Mouse (Mus musculus) common myeloid progenitor, adult 5-6 weeks (primary cell): ENCODE results near the gene Birc2. TPM values are rescaled to one million over a fixed set of nuclear protein-coding genes. Genes with fewer than 3 reads are reported as not detected.
A peak's percentile ranks its signal among the peaks of the same experiment; 100 is the strongest.

Source experiments
- ATAC-seq: replicated peaks from 2 replicates; pipeline ENCODE4 v1.8.0; 2016; ENCODE audit warnings: low read depth, mild to moderate bottlenecking, moderate TSS enrichment, inconsistent platforms; ENCODE audit not compliant: poor library complexity, severe bottlenecking
- total RNA-seq: library from RNA; stranded (forward); fragments of 200-1000, 187-1606 nt; gene quantifications from 2 replicates; pipeline ENCODE4 v1.2.3, GENCODE M21; 2017

Gene Birc2
- total RNA-seq, 1 experiment from 2014 or later: 67.1 TPM

DNA sequence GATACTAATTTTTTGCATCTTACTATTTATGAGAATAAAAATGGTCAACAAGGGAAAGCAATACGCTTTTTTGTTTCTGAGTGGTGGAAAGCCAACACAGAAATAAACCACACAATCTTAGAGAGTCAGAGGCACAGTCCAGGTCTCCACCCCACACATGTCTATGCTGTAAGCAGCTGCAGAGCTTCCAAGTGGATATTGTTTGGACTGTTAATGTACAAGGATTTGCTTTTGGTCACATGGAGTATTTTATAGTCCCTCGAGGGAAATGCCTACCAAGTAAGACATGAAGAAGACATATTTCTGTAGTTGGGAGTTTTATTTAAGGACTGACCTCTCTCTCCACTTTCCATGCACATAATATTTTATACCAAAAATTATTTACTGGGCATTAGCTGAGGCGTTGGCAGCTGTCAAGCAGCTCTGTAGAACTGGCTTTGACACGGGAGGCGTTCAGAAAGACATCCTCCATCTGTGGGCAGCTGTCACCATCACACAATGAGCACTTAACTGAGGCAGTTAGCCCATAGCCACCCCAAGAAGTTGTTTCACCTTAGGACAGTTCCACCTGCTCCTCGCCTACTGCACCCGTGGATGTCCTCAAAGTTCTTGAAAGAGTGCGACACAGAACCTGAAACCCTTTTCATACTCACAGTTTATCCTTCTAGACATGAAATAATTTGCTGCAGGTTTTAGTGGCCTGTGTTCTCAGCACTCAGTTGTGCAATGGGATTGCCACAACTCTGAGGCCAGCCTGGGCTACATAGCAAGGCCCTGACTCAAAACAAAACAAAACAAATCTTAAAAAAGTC lies 46.9 kb downstream of the Birc2 start:
- no peak for ATAC-seq

DNA sequence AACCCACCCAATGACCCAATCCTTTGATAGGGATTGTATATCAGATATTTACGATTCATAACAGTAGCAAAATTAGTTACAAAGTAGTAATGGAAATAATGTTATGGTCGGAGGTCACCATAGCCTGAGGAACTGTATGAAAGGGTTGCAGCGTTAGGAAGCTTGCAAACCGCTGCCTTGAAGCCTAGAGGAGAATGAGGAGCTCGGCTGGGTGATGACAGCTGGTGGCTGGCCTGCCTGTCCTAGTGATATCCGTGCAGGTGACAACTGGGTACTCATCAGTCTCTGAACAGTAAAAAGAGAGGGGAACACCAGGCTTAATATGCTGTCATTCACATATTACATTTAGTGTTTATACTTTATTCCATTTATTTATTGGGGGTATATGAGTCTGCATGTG lies 48.5 kb downstream of the Birc2 start:
- ATAC-seq: no peak

DNA sequence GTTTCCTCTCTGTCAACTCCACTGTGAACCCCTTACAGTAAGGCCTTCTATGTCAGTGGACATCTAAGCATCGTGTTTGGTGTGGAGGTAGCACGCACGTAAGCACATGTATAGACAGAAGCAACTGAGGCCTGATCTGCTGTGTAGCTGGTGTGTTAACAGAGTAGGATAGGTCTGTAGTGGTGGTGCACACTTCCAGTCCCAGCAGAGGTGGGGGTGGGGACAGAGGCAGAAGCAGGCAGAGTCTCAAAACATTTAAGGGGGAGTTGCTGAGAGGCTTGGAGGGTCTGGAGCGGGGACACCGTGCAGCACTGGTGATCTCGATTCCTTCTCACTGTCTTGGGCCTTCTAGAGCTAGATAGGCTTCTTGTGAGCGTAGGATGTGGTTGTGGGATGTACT lies 50.8 kb downstream of the Birc2 start:
- no peak for ATAC-seq

DNA sequence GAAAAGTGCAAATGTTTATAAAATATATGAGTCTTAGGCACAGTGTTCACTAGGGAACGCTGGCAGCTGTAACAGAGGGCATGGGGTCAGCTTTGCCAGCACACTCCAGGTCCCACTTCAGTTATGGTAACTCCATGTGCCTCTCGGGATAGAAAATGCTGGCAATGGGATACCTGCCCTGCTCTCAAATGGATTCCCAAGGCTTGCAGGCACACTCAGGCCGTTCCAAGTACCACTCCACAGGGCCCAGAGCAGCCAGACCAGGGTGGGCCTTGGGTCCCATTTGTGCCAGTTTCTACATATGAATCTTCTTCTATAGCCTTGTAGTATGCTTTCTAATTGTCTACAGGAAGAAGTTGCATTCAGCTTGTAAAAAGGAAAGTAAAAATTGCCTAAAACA lies 51.5 kb downstream of the Birc2 start:
- no peak for ATAC-seq

DNA sequence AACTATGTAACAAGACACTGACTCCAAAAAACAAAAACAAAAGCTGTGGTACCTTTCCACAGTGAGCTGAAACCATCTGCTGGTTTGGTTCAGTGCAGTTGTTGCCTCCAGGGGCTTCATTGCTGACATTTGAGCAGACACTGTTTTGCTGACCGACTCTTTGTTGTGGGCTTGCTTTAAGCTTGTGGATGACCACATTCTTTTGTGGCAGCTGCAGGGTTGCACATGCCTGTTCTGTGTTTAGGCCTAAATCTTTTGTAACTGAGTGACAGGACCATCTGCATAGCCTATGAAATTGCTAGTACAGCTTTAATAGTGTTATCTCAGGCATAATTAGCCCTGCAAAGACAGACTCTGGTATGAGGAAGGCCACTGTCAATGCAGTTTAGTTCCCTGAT lies 52.2 kb downstream of the Birc2 start:
- ATAC-seq: no peak

DNA sequence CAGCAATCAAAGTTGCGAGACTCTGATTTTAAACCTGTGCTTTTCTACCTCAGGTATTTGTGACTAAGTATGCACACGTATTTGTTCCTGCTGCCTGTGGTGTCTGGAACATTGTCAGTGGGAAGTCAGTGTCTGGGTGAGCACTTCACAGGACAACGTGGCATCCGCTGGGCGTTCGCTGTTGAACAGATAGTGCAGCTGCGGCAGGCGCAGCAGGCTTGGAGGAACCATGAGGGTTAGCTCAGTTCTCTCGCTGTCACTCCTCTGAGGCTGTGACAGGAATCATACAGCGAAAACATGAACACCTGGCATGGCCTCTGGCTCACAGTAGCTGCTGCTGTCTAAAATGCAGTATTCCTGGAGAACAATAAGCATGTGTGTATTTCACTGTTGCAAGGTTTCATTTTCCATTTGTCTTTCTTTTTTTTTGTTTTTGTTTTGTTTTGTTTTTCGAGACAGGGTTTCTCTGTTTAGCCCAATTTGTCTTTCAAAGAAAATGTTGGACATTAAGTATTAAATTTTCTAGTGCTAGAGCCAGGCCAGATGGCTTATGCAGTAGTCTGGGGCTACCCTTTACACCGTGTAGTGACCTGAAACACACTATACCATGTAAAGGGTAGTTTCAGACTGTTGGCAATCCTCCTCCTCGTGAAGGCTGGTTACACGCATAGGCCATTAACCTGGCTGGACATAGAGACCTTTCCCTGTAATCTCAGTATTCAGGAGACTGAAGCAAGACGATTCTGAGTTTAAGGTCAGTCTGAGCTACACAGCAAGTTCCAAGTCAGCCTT lies 52.8 kb downstream of the Birc2 start:
- 0 out of 2 replicates have a peak, but pooled peaks have one; percentile 17 for ATAC-seq

DNA sequence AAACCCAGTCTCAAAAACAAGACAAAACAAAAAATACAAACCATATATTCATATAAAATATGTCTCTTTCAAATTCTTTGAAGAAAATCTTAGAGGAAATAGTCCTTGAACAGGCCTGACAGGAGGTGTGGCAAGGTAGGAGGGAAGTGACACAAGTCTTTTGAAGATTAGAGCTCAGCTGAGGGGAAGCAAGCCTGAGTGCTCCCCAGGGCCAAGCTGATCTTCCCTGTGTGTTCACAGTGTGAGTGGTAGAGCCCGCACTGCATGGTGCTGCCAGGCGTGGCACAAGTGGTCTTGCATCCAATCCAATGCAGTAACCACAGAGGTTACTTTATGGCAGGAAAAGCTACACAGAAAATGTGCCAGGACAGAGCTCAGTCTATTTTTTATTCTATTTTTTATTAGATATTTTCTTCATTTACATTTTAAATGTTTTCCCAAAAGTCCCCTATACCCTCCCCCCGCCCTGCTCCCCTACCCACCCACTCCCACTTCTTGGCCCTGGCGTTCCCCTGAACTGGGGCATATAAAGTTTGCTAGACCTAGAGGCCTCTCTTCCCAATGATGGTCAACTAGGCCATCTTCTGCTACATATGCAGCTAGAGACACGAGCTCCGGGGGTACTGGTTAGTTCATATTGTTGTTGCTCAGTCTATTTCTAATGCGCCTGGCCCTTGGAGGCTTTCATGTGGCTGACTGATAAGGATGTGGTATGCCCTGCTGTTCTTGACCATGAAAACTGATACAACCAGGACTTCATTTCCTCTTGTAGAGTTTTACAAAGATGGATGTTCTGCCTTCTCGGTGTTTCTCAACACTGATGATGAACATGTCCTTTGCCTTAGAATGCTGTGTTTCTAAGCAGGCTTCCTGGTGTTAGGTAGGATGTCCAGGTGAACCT lies 56.4 kb downstream of the Birc2 start:
- peak; percentile 74 for ATAC-seq

DNA sequence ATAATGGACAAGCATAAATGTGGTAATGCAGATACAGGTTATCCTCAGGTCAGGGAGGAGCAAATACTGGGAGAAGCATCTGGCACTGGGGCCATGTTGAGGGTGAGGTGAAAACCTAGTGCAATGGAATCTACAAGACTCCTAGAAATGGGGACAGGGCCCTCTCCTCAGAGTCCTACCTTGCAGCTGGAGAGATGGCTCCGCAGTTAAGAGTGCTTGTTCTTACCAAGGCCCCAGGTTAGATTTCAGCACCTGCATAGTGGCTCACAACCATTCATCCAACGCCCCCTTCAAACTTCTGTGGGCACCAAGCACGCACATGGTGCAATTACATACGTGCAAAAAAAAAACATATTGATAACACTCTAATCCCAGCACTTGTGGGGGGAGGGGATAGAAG lies 57.1 kb downstream of the Birc2 start:
- no peak for ATAC-seq

DNA sequence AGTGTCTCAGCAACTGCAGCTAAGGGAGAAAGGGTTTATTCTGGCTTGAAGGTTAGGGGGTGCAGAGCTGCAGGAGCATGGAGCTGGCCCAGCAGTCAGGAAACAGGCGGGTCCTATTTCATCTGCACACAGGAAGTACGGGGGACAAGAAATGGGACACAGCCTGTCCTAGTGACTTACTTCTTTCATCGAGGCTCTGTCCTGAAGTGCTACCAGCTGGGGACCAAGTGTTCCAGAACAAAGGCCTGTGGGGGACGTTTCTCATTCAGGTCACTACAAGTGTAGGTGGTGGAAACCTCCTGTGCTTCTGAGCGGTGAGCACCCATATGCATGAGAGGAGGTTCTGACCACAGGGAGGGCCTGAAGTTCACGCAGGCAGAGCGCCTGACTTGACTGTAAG lies 58.1 kb downstream of the Birc2 start:
- no peak for ATAC-seq

DNA sequence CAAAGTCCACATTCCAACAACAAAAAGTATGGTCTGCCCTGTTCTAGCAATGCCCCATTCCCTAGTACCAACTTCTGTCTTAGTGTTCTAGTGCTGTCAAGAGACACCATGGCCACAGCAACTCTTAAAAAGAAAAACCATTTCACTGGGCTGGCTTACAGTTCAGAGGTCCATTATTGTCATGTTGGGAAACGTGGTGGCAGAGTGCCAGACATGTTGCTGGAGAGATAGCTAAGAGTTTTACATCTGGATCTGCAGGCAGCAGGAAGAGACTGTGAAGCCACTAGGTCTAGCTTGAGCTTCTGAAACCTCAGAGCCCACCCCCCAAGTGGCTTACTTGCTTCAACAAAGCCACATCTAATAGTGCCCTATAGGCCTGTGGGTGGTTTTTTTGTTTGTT lies 59.2 kb downstream of the Birc2 start:
- no peak for ATAC-seq

DNA sequence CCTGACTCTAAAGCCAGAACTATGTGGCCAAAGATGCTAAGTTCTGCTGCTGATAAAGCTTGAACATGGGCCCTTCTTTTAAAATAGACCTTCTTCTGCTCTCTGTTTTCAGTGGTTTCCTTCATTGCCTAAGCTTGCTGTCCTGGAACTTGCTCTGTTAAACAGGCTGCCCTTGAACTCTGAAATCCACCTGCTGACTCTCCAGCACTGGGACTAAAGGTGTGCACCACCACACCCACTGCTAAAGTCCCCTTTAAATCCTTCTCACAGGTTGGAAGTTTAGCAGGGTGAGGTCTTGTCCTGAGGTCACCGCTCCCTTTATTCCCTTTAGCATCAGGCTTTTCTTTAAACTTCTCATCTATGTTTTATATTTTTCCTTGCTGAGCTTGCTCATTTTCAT lies 59.9 kb downstream of the Birc2 start:
- no peak for ATAC-seq

DNA sequence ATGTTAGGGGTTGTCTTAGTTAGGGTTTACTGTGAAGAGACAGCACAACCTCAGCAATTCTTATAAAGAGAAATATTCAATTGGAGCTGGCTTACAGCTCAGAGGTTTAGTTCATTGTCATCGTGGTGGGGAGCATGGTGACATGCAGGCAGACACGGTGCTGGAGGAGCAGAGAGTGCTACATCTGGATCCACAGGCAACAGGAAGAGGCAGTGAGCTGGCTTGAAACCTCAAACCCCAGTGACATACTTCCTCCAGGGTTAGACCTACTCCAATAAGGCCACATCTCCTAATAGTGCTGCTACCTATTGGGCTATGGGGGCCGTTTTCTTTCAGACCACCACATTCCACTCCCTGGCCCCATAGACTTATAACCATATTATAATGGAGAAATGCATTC lies 60.9 kb downstream of the Birc2 start:
- peak; percentile 75 for ATAC-seq

DNA sequence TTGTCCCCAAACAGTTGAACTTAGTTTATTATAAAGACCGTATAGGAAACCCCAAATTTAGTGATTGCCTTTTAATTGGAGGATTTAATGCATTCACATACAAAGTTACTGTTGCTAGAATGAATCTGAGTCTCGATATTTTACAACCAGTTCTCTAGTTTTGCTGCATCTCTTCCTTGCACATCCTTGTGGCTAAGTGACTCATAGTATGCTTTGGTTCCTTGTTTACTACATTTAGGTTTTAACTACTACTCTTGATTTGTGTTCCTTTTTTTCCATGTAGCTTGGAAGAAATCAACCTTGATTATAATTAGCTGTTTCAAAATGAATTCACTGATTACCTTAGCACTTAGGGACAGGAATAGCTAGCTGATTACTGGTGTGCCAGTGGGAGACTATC lies 61.9 kb downstream of the Birc2 start:
- ATAC-seq: no peak; the same call in 1 of the 2 replicates

DNA sequence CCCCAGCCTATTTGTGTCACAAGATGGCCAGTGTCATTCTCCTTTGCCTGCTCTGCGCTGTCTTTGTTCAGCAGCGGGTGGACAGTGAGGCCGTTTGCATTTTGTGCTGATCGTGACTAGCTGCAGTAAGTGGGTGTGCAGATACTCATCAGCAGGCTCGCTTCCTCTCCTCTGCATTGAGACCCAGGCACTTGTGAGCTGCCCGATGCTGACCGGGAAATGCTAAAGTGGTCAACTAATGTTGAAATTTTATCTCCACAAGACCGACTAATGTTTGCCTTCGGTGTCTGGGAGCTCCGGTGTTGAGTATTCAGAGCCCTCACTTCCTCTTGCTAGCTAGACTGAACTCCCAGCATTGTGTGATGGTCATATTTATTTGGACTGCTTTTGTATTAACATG lies 62.3 kb downstream of the Birc2 start:
- ATAC-seq: peak; percentile 48

DNA sequence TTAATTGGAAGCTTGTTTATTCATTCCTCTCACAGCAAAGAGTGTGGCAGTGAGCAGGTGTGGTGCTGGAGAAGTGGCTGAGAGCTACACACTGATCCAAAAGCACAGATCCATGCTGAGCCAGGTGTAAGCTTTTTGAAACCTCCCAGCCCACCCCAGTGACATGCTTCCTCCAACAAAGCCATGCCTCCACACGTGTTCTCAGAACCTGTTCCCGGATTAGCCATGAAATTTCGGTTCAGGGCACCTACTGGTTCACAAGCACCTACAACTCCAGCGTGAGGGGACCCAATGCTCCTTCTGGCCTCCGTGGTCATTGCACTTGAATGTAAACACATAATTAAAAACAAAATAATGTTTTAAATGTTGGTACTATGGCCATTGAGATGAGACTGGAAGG lies 63.2 kb downstream of the Birc2 start:
- ATAC-seq: no peak

DNA sequence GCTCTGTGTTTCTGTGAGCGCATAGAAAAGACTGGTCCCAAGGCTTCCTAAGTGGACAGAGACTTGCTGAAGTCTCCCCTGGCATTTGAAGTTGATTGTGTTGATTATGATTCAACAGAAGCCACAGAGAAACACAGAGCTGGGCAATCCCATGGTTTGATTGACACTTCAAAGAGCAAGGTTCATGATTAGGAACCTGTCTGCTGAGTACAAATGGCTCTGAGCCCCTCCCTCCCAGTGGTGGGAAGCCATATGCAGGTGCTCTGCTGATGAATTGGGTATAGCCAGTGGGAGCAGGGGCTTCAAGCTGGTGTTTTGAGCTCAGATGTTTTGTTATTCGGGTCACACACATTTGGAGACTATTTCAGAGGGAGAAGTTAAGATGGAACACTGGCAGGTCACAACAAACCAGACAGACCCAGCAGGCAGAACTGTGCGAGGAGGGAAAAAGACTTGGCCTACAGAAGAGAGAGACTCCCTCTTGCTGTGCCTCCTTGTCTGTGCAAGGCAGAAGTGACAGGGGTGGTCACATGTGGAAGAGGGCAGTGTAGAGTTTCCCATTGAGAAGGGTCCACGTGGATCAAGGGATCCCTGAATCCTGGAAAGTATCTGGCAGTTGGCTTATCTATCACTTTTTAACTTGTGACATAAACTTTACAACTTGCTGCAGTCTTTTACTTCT lies 64.0 kb downstream of the Birc2 start:
- ATAC-seq: no peak

DNA sequence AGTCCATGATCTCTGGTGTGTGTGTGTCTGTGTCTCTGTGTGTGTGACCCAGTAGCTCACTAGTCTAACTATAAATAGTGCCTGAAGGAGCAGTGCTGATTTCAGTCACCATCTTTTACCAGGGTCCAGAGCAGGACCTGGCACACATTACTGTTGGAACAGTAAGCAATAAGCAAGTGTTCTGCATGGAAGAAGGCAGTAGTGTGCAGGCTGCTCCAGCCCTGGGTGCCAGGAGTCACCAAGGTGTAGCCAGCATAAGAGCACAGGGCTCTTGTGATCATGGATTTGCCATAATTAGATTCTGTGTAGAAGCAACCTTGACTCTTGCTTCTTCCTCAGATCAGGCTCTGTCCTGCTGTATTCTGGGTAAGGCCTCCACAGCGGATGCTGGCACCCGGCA lies 64.5 kb downstream of the Birc2 start:
- no peak for ATAC-seq

DNA sequence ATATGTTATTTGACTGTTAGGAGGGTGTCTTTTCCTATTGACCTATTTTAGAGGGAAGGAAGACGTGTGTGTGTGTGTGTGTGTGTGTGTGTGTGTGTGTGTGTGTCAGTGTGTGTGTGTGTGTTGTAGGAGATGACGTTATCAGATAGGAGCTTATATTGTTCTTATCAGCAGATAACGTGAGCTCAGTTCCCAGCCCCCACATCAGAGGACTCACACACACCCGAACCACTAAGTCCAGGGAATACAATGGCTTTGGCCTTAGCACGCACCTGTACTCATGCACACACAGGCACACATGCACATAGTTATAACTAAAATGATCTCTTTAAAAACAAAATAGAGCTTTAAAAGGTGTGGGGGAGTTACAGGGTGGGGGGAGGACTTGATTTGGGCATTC lies 67.4 kb downstream of the Birc2 start:
- ATAC-seq: no peak

DNA sequence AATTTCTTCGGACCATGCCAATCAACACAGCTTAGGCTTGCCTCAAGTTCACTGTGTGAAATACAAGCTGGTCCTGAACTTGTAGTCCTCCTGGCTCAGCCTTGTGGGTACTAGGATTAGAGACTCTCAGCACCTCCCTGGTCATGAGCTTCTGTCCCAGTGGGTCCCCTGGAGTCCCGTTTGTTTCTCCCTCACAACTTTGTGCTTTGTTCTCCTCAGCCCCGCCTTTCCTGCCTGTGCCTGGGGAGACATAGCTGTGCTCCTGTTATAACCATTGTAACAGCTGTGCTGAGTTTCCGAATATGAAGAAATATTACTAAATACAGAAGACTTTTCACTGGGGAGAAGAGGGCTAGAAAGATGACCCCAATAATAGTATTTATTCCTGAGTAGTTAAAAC lies 67.8 kb downstream of the Birc2 start:
- ATAC-seq: no peak
